Mouse (Mus musculus): ENCODE data around the gene Cdca7l. TPM values are rescaled to one million over a fixed set of nuclear protein-coding genes. Genes with fewer than 3 reads are reported as not detected.

Gene Cdca7l
- polyA plus RNA-seq, 1 experiment from 2014 or later, result 24.6 TPM

DNA sequence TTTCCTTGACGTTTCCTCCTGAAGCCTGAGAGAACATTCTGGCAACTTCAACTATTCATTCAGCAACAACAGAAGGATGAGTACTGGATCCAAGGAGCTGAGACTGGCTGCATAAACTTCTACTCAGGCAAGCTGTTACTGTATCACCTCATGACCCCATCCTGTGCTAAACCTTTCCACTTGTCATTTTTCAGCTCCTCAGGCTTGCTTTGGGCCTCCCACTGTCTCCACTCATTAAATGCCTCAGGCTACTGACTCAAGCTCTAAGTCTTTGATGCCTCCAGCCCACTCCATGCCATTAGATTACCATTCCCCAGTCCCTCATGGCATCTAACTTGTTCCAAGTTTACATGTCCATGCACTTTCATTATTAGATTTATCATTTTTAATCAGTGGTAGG lies 38.6 kb downstream of the Cdca7l start:
- H3K4me1 ChIP-seq (replicated peaks; ENCODE audit: control insufficient read depth, insufficient read depth, low read length), result no peaks in the 10 kb centered on the region
- no peak overlapping the region for H3K9ac ChIP-seq (ENCODE audit: low read depth, low read length)
- DNase-seq (ENCODE audit: low spot score), result no peak
- H3K4me3 ChIP-seq (ENCODE audit: low read depth, low read length), result no peak overlapping the region
- no peaks in the 10 kb centered on the region for H3K36me3 ChIP-seq (ENCODE audit: control insufficient read depth, insufficient read depth, low read length)
- no peak for ATAC-seq (ENCODE audit: low FRiP score)
- 79% methylated on average over 1 of the region's 1 CpGs for WGBS
- no peaks in the 10 kb centered on the region for H3K9me3 ChIP-seq (ENCODE audit: control insufficient read depth, low read length)
- no peaks in the 10 kb centered on the region for H3K27me3 ChIP-seq (ENCODE audit: control insufficient read depth, insufficient read depth, low read length)
- H3K27ac ChIP-seq (ENCODE audit: low read depth, low read length), result no peak overlapping the region
- H3K4me2 ChIP-seq (replicated peaks; ENCODE audit: low read depth, low read length), result no peak overlapping the region

DNA sequence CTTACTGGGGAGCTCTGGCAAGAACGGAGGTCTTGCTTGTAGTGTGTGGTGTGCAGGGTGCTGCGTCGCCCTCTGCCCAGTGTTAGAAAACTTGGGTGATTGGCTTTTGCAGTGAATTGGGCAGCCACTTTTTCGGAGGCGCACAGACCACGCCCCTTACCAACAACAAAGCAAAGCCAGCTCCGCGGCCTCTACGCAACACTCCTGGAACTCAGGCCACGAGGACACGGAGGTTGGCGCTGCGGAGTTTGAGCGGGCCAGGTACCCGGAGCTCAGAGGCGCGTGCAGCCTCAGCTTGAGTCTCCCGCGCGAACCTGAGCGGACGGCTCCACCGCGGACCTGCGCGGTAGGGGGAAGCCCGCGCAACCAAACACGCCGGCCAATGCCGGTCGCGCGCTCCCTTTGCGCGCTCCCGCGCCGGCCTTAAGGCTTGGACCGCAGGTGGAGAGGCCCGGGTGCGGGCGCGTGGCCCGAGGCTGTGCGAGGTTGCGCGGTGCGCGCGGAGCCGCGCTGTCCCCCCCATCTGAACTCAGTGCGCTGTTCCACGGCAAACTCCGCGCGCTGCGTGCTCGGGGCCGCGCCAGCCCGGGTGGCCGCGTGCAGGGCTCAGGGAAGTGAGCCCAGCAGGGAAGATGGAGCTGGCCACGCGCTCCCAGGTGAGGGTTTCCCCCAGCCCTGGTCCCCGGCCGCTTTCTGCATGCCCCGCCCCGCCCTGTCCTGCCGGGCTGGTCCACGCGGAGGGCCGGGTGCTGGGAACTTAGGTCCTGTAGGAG lies 39.4 kb downstream of the Cdca7l start:
- DNase-seq (ENCODE audit: low spot score) (peak; percentile 83), ATAC-seq (ENCODE audit: low FRiP score) (peak; percentile 95)
- H3K4me1 ChIP-seq (replicated peaks; ENCODE audit: control insufficient read depth, insufficient read depth, low read length), result no peaks in the 10 kb centered on the region
- no peaks in the 10 kb centered on the region for H3K9me3 ChIP-seq (ENCODE audit: control insufficient read depth, low read length)
- H3K36me3 ChIP-seq (ENCODE audit: control insufficient read depth, insufficient read depth, low read length), result no peaks in the 10 kb centered on the region
- WGBS, result under 1% methylated on average over 62 of the region's 75 CpGs
- peak overlapping the region; percentile 94 for H3K4me2 ChIP-seq (replicated peaks; ENCODE audit: low read depth, low read length)
- peak overlapping the region; percentile 86 for H3K9ac ChIP-seq (ENCODE audit: low read depth, low read length)
- peak overlapping the region; percentile 58 for H3K4me3 ChIP-seq (ENCODE audit: low read depth, low read length)
- H3K27ac ChIP-seq (ENCODE audit: low read depth, low read length), result no peak overlapping the region
- H3K27me3 ChIP-seq (ENCODE audit: control insufficient read depth, insufficient read depth, low read length), result no peaks in the 10 kb centered on the region

DNA sequence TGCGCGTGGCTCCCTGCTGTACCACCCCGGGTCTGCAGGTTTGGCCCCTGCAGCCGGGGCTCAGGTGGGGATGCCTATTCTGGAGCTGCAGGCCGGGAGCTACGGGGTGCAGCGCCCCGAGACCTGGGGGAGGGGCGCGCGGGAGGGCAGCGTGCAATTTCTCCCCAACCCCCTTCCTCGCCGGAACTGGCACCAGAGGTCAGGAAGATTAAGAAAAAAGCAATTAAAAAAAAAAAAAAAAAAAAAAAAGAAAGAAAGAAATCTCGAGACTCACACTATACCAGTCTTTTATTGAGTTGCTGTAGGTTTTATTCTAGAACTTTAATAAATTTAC lies 40.0 kb downstream of the Cdca7l start:
- Histone ChIP-seq H3K4me2 (replicated peaks; ENCODE audit: low read depth, low read length) (peak overlapping the region; percentile 94), H3K36me3 (ENCODE audit: control insufficient read depth, insufficient read depth, low read length) (no peaks in the 10 kb centered on the region), H3K9me3 (ENCODE audit: control insufficient read depth, low read length) (no peaks in the 10 kb centered on the region), H3K9ac (ENCODE audit: low read depth, low read length) (peak overlapping the region; percentile 86), H3K27me3 (ENCODE audit: control insufficient read depth, insufficient read depth, low read length) (no peaks in the 10 kb centered on the region), H3K4me3 (ENCODE audit: low read depth, low read length) (peak overlapping the region; percentile 58), H3K27ac (ENCODE audit: low read depth, low read length) (no peak overlapping the region), H3K4me1 (replicated peaks; ENCODE audit: control insufficient read depth, insufficient read depth, low read length) (no peaks in the 10 kb centered on the region)
- 0% methylated on average over 15 of the region's 15 CpGs for WGBS
- DNase-seq (ENCODE audit: low spot score) (no peak), ATAC-seq (ENCODE audit: low FRiP score) (no peak)

DNA sequence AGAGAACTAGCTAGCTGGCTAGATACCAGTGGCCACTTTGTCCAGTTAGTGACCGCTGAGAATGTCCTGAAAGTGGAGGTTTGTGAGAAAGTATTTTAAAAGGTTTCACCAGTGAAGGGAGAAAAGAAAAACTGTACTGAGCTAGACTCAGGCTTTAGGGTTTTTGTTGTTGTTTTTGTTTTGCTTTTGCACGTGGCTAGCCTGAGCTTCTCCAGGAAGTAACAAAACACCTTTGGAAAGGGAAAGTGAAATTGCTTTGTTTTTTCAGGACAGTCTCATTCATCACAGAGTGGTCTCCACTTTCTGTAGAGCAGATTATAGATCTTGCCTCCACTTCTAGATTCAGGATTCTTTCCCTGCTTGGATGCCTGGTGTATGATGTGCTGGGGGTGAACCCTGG lies 40.8 kb downstream of the Cdca7l start:
- no peaks in the 10 kb centered on the region for H3K4me1 ChIP-seq (replicated peaks; ENCODE audit: control insufficient read depth, insufficient read depth, low read length)
- H3K36me3 ChIP-seq (ENCODE audit: control insufficient read depth, insufficient read depth, low read length), result no peaks in the 10 kb centered on the region
- H3K4me2 ChIP-seq (replicated peaks; ENCODE audit: low read depth, low read length), result peak overlapping the region; percentile 12
- no peaks in the 10 kb centered on the region for H3K27me3 ChIP-seq (ENCODE audit: control insufficient read depth, insufficient read depth, low read length)
- 19% methylated on average over 2 of the region's 2 CpGs for WGBS
- H3K9me3 ChIP-seq (ENCODE audit: control insufficient read depth, low read length), result no peaks in the 10 kb centered on the region
- no peak overlapping the region for H3K9ac ChIP-seq (ENCODE audit: low read depth, low read length)
- no peak for ATAC-seq (ENCODE audit: low FRiP score)
- H3K4me3 ChIP-seq (ENCODE audit: low read depth, low read length), result no peak overlapping the region
- no peak overlapping the region for H3K27ac ChIP-seq (ENCODE audit: low read depth, low read length)
- no peak for DNase-seq (ENCODE audit: low spot score)

DNA sequence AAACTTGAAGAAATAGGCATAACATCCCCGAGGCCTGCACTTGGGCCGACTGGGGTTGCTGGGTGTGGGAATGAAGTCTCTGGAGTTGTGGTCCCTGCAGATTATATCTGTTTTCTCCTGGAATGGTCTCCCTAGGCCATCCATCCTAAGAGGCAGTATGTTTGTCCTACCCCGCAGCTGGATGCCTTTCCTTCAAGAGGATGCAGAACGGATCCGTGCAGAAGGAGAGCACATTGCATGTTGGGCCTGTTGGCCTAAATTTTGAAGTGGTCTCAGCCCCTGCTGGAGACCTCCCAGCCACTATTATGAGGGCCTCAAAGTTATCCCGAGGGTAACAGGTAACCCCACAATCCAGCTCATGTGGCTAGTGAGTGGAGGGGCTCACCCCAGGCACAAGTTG lies 44.5 kb downstream of the Cdca7l start:
- no peaks in the 10 kb centered on the region for H3K27me3 ChIP-seq (ENCODE audit: control insufficient read depth, insufficient read depth, low read length)
- 90% methylated on average over 6 of the region's 6 CpGs for WGBS
- H3K4me2 ChIP-seq (replicated peaks; ENCODE audit: low read depth, low read length), result no peak overlapping the region
- H3K27ac ChIP-seq (ENCODE audit: low read depth, low read length), result no peak overlapping the region
- no peak for DNase-seq (ENCODE audit: low spot score)
- H3K9ac ChIP-seq (ENCODE audit: low read depth, low read length), result no peak overlapping the region
- no peaks in the 10 kb centered on the region for H3K4me1 ChIP-seq (replicated peaks; ENCODE audit: control insufficient read depth, insufficient read depth, low read length)
- no peaks in the 10 kb centered on the region for H3K9me3 ChIP-seq (ENCODE audit: control insufficient read depth, low read length)
- ATAC-seq (ENCODE audit: low FRiP score), result no peak
- no peak overlapping the region for H3K4me3 ChIP-seq (ENCODE audit: low read depth, low read length)
- H3K36me3 ChIP-seq (ENCODE audit: control insufficient read depth, insufficient read depth, low read length), result no peaks in the 10 kb centered on the region

DNA sequence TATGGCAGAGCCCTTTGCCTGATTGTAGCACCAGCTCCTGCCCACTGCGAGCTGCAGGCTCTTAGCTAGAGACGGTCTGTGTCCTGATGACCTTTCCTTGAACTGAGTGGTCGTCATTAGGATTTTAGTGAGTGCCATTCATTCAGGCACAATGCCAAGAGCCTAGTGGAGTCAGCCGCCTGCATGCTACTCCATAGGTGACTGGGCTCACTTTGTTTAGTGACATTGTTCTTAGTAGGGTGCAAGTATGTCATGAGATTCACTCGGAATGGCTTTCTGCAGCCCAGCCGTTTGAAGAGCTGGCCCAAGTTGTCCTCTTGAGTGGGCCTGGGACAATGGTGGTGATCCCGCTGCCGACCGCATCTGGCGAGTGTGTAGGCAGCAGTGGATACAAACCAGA lies 46.4 kb downstream of the Cdca7l start:
- 30% methylated on average over 10 of the region's 10 CpGs for WGBS
- DNase-seq (ENCODE audit: low spot score), result no peak

DNA sequence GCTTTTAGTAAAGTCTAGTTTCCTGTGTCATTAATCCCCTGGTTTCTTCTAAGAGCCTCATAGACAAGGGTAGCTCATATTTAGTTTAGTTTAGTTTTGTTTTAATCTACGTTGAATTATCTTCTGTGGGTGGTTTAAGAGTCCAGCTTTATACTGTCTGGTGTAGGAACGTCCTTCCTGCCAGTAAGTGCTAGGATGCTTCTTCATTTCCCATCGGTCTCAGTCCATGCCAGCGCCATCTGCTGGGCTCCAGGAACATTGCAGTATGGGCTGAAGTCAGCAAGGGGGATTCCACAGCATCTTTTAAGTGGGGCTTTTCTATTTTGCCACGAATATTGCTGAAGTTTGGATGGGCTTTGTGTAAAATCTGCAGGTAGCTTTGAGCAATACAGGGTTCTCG lies 49.2 kb downstream of the Cdca7l start:
- no peaks in the 10 kb centered on the region for H3K4me1 ChIP-seq (replicated peaks; ENCODE audit: control insufficient read depth, insufficient read depth, low read length)
- H3K9ac ChIP-seq (ENCODE audit: low read depth, low read length), result no peak overlapping the region
- no peaks in the 10 kb centered on the region for H3K36me3 ChIP-seq (ENCODE audit: control insufficient read depth, insufficient read depth, low read length)
- no peak overlapping the region for H3K4me3 ChIP-seq (ENCODE audit: low read depth, low read length)
- H3K9me3 ChIP-seq (ENCODE audit: control insufficient read depth, low read length), result no peaks in the 10 kb centered on the region
- DNase-seq (ENCODE audit: low spot score) (peak; percentile 80), ATAC-seq (ENCODE audit: low FRiP score) (peak; percentile 33; the same call in 1 of the 2 replicates)
- H3K27me3 ChIP-seq (ENCODE audit: control insufficient read depth, insufficient read depth, low read length), result no peaks in the 10 kb centered on the region
- 31% methylated on average over 6 of the region's 6 CpGs for whole genome bisulfite sequencing
- H3K27ac ChIP-seq (ENCODE audit: low read depth, low read length), result no peak overlapping the region
- H3K4me2 ChIP-seq (replicated peaks; ENCODE audit: low read depth, low read length), result no peak overlapping the region

More for the DNA sequence above, 46.4 kb downstream of the Cdca7l start:
- no peak overlapping the region for H3K27ac ChIP-seq (ENCODE audit: low read depth, low read length)
- H3K36me3 ChIP-seq (ENCODE audit: control insufficient read depth, insufficient read depth, low read length), result no peaks in the 10 kb centered on the region
- no peak for ATAC-seq (ENCODE audit: low FRiP score)
- H3K4me1 ChIP-seq (replicated peaks; ENCODE audit: control insufficient read depth, insufficient read depth, low read length), result no peaks in the 10 kb centered on the region
- no peak overlapping the region for H3K9ac ChIP-seq (ENCODE audit: low read depth, low read length)
- no peak overlapping the region for H3K4me2 ChIP-seq (replicated peaks; ENCODE audit: low read depth, low read length)
- no peaks in the 10 kb centered on the region for H3K27me3 ChIP-seq (ENCODE audit: control insufficient read depth, insufficient read depth, low read length)
- no peak overlapping the region for H3K4me3 ChIP-seq (ENCODE audit: low read depth, low read length)
- H3K9me3 ChIP-seq (ENCODE audit: control insufficient read depth, low read length), result no peaks in the 10 kb centered on the region

DNA sequence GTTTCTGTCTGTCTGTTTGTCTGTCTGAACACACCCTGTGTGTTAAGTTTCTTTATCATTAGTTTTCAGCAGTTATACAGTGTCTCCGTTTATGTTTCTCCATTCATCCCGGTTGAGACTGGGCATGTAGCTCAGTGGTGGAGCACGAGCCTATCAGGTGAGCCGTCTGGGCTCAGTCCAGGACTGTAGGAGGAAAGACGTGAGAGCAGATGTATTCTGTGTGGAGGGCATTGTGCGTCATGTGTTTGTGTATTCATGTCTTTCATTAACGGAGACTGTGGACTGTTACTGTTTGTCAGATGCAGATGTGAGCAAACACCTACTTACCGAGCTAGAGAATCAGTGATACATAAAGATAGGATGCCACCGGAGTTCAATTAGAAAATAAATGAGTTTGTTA lies 52.9 kb downstream of the Cdca7l start:
- no peak overlapping the region for H3K27ac ChIP-seq (ENCODE audit: low read depth, low read length)
- H3K9ac ChIP-seq (ENCODE audit: low read depth, low read length), result no peak overlapping the region
- no peaks in the 10 kb centered on the region for H3K36me3 ChIP-seq (ENCODE audit: control insufficient read depth, insufficient read depth, low read length)
- no peaks in the 10 kb centered on the region for H3K27me3 ChIP-seq (ENCODE audit: control insufficient read depth, insufficient read depth, low read length)
- H3K4me1 ChIP-seq (replicated peaks; ENCODE audit: control insufficient read depth, insufficient read depth, low read length), result no peaks in the 10 kb centered on the region
- H3K4me3 ChIP-seq (ENCODE audit: low read depth, low read length), result no peak overlapping the region
- DNase-seq (ENCODE audit: low spot score) (no peak), ATAC-seq (ENCODE audit: low FRiP score) (no peak)
- WGBS, result 82% methylated on average over 9 of the region's 9 CpGs
- no peaks in the 10 kb centered on the region for H3K9me3 ChIP-seq (ENCODE audit: control insufficient read depth, low read length)
- H3K4me2 ChIP-seq (replicated peaks; ENCODE audit: low read depth, low read length), result no peak overlapping the region

DNA sequence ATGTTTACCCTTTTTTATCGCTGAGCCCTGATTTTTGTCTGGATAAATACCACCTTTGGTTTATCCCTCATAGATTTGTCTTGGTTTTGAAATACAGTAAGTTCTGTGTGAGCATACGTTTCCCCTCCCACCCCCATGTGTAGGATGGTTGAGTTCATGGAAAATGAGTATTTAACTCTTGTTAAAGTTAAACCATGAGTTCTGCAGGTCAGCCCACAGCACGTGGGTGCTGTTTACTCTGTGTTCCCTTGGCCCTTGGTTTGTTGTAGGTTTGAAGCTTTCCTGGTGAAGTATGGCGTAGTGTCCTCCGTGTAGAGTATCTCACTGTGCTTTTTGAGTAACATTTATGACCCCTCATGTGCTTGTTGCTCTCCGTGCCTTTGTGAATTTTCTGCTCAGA lies 53.8 kb downstream of the Cdca7l start:
- Histone ChIP-seq H3K9me3 (ENCODE audit: control insufficient read depth, low read length) (no peaks in the 10 kb centered on the region), H3K27me3 (ENCODE audit: control insufficient read depth, insufficient read depth, low read length) (no peaks in the 10 kb centered on the region), H3K36me3 (ENCODE audit: control insufficient read depth, insufficient read depth, low read length) (no peaks in the 10 kb centered on the region), H3K4me2 (replicated peaks; ENCODE audit: low read depth, low read length) (no peak overlapping the region), H3K4me1 (replicated peaks; ENCODE audit: control insufficient read depth, insufficient read depth, low read length) (no peaks in the 10 kb centered on the region), H3K4me3 (ENCODE audit: low read depth, low read length) (no peak overlapping the region), H3K27ac (ENCODE audit: low read depth, low read length) (no peak overlapping the region), H3K9ac (ENCODE audit: low read depth, low read length) (no peak overlapping the region)
- ATAC-seq (ENCODE audit: low FRiP score) (no peak), DNase-seq (ENCODE audit: low spot score) (no peak)
- WGBS, result 93% methylated on average over 6 of the region's 6 CpGs
